Mouse (Mus musculus): ENCODE data around the gene Rtn4r. TPM values are rescaled to one million over a fixed set of nuclear protein-coding genes. Genes with fewer than 3 reads are reported as not detected.

Rtn4r gene
- 26.5 and 28.7 TPM in 2 replicates for polyA plus RNA-seq (2015; fragmentation: Nextera tagmentation; extraction: Ambion mirVana)

GRCm38 (mm10) chr16:18127241-18127861 lies at the start of gene Rtn4r:
Gene Rtn4r, plus strand, starts transcription at chr16:18127642.
- Histone ChIP-seq H3K27ac (replicated peaks) (peak within 1 kb of the TSS; percentile 85), H3K4me3 (replicated peaks) (peak within 1 kb of the TSS; percentile 68), H3K9ac (replicated peaks) (peak within 1 kb of the TSS; percentile 81), H3K4me1 (peaks cover 45% of the 10 kb centered on the region), H3K27me3 (replicated peaks) (peaks cover 4% of the 10 kb centered on the region; the same call in 1 of the 2 replicates), H3K36me3 (no peaks in the 10 kb centered on the region), H3K4me2 (peak within 1 kb of the TSS; percentile 87), H3K9me3 (replicated peaks) (no peaks in the 10 kb centered on the region)
- ATAC-seq (ENCODE audit: low FRiP score) = peak; percentile 84
- under 1% methylated on average over 84 of the region's 96 CpGs for WGBS

- 86% methylated on average over 5 of the region's 5 CpGs for WGBS
- no peak overlapping the region for H3K4me2 ChIP-seq
- H3K4me3 ChIP-seq (replicated peaks) = no peak overlapping the region
- ATAC-seq (ENCODE audit: low FRiP score) = no peak
- 0 out of 2 replicates have a peak, but pooled peaks cover 2% of the 10 kb centered on the region for H3K4me1 ChIP-seq
- no peaks in the 10 kb centered on the region for H3K27me3 ChIP-seq (replicated peaks)
- no peak overlapping the region for H3K27ac ChIP-seq (replicated peaks)
- H3K9me3 ChIP-seq (replicated peaks) = no peaks in the 10 kb centered on the region
- H3K36me3 ChIP-seq = no peaks in the 10 kb centered on the region
- no peak overlapping the region for H3K9ac ChIP-seq (replicated peaks)
Observed at GRCm38 (mm10) chr16:18078314-18079015, 49.0 kb upstream of the Rtn4r start.

GRCm38 (mm10) chr16:18079300-18079699 lies 48.1 kb upstream of the Rtn4r start:
- no peak overlapping the region for H3K4me3 ChIP-seq (replicated peaks)
- H3K27me3 ChIP-seq (replicated peaks) = no peaks in the 10 kb centered on the region
- 90% methylated on average over 2 of the region's 2 CpGs for WGBS
- no peak overlapping the region for H3K27ac ChIP-seq (replicated peaks)
- no peak for ATAC-seq (ENCODE audit: low FRiP score)
- H3K36me3 ChIP-seq = no peaks in the 10 kb centered on the region
- no peak overlapping the region for H3K9ac ChIP-seq (replicated peaks)
- no peak overlapping the region for H3K4me2 ChIP-seq
- no peaks in the 10 kb centered on the region for H3K9me3 ChIP-seq (replicated peaks)
- H3K4me1 ChIP-seq = 0 out of 2 replicates have a peak, but pooled peaks cover 4% of the 10 kb centered on the region

GRCm38 (mm10) chr16:18080171-18080570 lies 47.3 kb upstream of the Rtn4r start:
- no peak for ATAC-seq (ENCODE audit: low FRiP score)
- H3K4me3 ChIP-seq (replicated peaks) = no peak overlapping the region
- WGBS = 87% methylated on average over 7 of the region's 7 CpGs
- no peaks in the 10 kb centered on the region for H3K27me3 ChIP-seq (replicated peaks)
- no peak overlapping the region for H3K9ac ChIP-seq (replicated peaks)
- H3K36me3 ChIP-seq = no peaks in the 10 kb centered on the region
- H3K9me3 ChIP-seq (replicated peaks) = no peaks in the 10 kb centered on the region
- no peak overlapping the region for H3K4me2 ChIP-seq
- H3K27ac ChIP-seq (replicated peaks) = no peak overlapping the region
- 0 out of 2 replicates have a peak, but pooled peaks cover 4% of the 10 kb centered on the region for H3K4me1 ChIP-seq

GRCm38 (mm10) chr16:18081149-18081827 lies 46.2 kb upstream of the Rtn4r start:
- 85% methylated on average over 10 of the region's 10 CpGs for WGBS
- no peak for ATAC-seq (ENCODE audit: low FRiP score)

GRCm38 (mm10) chr16:18082291-18082690 lies 45.2 kb upstream of the Rtn4r start:
- Histone ChIP-seq H3K36me3 (no peaks in the 10 kb centered on the region), H3K9ac (replicated peaks) (no peak overlapping the region), H3K4me2 (no peak overlapping the region), H3K27ac (replicated peaks) (no peak overlapping the region), H3K9me3 (replicated peaks) (no peaks in the 10 kb centered on the region), H3K4me1 (0 out of 2 replicates have a peak, but pooled peaks cover 4% of the 10 kb centered on the region), H3K4me3 (replicated peaks) (no peak overlapping the region), H3K27me3 (replicated peaks) (peaks cover 3% of the 10 kb centered on the region)
- 94% methylated on average over 1 of the region's 1 CpGs for WGBS
- no peak for ATAC-seq (ENCODE audit: low FRiP score)

More at GRCm38 (mm10) chr16:18081149-18081827, 46.2 kb upstream of the Rtn4r start:
- Histone ChIP-seq H3K4me3 (replicated peaks) (no peak overlapping the region), H3K4me1 (0 out of 2 replicates have a peak, but pooled peaks cover 4% of the 10 kb centered on the region), H3K36me3 (no peaks in the 10 kb centered on the region), H3K27ac (replicated peaks) (no peak overlapping the region), H3K4me2 (no peak overlapping the region), H3K27me3 (replicated peaks) (no peaks in the 10 kb centered on the region), H3K9me3 (replicated peaks) (no peaks in the 10 kb centered on the region), H3K9ac (replicated peaks) (no peak overlapping the region)

GRCm38 (mm10) chr16:18083231-18083951 lies 44.1 kb upstream of the Rtn4r start:
- Histone ChIP-seq H3K9ac (replicated peaks) (no peak overlapping the region), H3K36me3 (no peaks in the 10 kb centered on the region), H3K27me3 (replicated peaks) (peaks cover 14% of the 10 kb centered on the region), H3K9me3 (replicated peaks) (no peaks in the 10 kb centered on the region), H3K4me1 (peaks cover 8% of the 10 kb centered on the region), H3K27ac (replicated peaks) (peak overlapping the region; percentile 39; the same call in 1 of the 2 replicates), H3K4me3 (replicated peaks) (no peak overlapping the region), H3K4me2 (no peak overlapping the region)
- peak; percentile 52; the same call in 1 of the 2 replicates for ATAC-seq (ENCODE audit: low FRiP score)
- 84% methylated on average over 18 of the region's 18 CpGs for WGBS

GRCm38 (mm10) chr16:18084262-18084661 lies 43.2 kb upstream of the Rtn4r start:
- no peak for ATAC-seq (ENCODE audit: low FRiP score)
- no peak overlapping the region for H3K27ac ChIP-seq (replicated peaks)
- H3K9me3 ChIP-seq (replicated peaks) = no peaks in the 10 kb centered on the region
- H3K27me3 ChIP-seq (replicated peaks) = peaks cover 18% of the 10 kb centered on the region
- peaks cover 17% of the 10 kb centered on the region for H3K4me1 ChIP-seq
- H3K9ac ChIP-seq (replicated peaks) = no peak overlapping the region
- WGBS = 94% methylated on average over 7 of the region's 7 CpGs
- no peaks in the 10 kb centered on the region for H3K36me3 ChIP-seq
- H3K4me2 ChIP-seq = no peak overlapping the region
- H3K4me3 ChIP-seq (replicated peaks) = no peak overlapping the region

- WGBS = 90% methylated on average over 5 of the region's 5 CpGs
- no peak overlapping the region for H3K27ac ChIP-seq (replicated peaks)
- peaks cover 21% of the 10 kb centered on the region for H3K27me3 ChIP-seq (replicated peaks)
- H3K9me3 ChIP-seq (replicated peaks) = no peaks in the 10 kb centered on the region
- peaks cover 17% of the 10 kb centered on the region for H3K4me1 ChIP-seq
- ATAC-seq (ENCODE audit: low FRiP score) = no peak
- H3K4me2 ChIP-seq = no peak overlapping the region
- no peaks in the 10 kb centered on the region for H3K36me3 ChIP-seq
- no peak overlapping the region for H3K4me3 ChIP-seq (replicated peaks)
- H3K9ac ChIP-seq (replicated peaks) = no peak overlapping the region
Observed at GRCm38 (mm10) chr16:18087101-18087500, 40.3 kb upstream of the Rtn4r start.

- no peak overlapping the region for H3K27ac ChIP-seq (replicated peaks)
- H3K36me3 ChIP-seq = no peaks in the 10 kb centered on the region
- H3K4me1 ChIP-seq = no peaks in the 10 kb centered on the region
- no peak for ATAC-seq (ENCODE audit: low FRiP score)
- H3K4me3 ChIP-seq (replicated peaks) = no peak overlapping the region
- H3K9me3 ChIP-seq (replicated peaks) = 0 out of 2 replicates have a peak, but pooled peaks cover 3% of the 10 kb centered on the region
- H3K27me3 ChIP-seq (replicated peaks) = no peaks in the 10 kb centered on the region
- no peak overlapping the region for H3K4me2 ChIP-seq
- no peak overlapping the region for H3K9ac ChIP-seq (replicated peaks)
- WGBS = 65% methylated on average over 5 of the region's 5 CpGs
Observed at GRCm38 (mm10) chr16:18096348-18096747, 31.1 kb upstream of the Rtn4r start.

GRCm38 (mm10) chr16:18102816-18103215 lies 24.6 kb upstream of the Rtn4r start:
- WGBS = 84% methylated on average over 4 of the region's 4 CpGs
- no peak overlapping the region for H3K4me3 ChIP-seq (replicated peaks)
- no peaks in the 10 kb centered on the region for H3K27me3 ChIP-seq (replicated peaks)
- no peaks in the 10 kb centered on the region for H3K9me3 ChIP-seq (replicated peaks)
- H3K4me1 ChIP-seq = no peaks in the 10 kb centered on the region
- no peak for ATAC-seq (ENCODE audit: low FRiP score)
- H3K36me3 ChIP-seq = no peaks in the 10 kb centered on the region
- no peak overlapping the region for H3K4me2 ChIP-seq
- no peak overlapping the region for H3K9ac ChIP-seq (replicated peaks)
- no peak overlapping the region for H3K27ac ChIP-seq (replicated peaks)
